Mouse (Mus musculus): Measurements from ENCODE around the gene Hoxd8.
A peak's percentile ranks its signal among the peaks of the same experiment; 100 is the strongest.

Hoxd8 gene

DNA sequence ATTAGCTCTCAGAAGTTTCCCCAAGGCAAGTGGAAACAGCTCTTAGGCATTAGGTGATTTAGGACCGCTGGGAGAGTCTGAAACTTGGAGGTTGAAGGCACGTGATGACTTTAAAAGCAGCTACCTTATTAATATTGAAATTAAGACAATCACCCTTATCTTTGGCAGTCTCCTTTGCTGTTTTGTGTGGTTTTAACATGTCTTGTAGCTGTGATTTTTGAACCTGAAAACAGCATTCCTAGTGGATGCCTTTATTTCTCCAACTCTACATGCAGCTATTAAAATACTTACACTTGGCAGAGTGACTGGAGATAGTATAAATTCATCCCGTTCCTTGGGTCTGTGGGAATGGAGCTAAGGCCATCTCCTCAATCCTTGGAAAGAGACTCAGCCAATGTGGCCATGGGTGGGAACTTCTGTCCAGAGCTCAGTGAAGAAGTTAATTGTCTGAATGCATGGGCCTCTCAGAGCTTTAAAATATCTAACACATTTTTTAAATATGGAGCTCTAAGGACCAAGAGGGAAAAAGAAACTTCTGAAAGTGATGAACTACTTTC, 33.7 kb upstream of the Hoxd8 start:
- DNase-seq = no peak

DNA sequence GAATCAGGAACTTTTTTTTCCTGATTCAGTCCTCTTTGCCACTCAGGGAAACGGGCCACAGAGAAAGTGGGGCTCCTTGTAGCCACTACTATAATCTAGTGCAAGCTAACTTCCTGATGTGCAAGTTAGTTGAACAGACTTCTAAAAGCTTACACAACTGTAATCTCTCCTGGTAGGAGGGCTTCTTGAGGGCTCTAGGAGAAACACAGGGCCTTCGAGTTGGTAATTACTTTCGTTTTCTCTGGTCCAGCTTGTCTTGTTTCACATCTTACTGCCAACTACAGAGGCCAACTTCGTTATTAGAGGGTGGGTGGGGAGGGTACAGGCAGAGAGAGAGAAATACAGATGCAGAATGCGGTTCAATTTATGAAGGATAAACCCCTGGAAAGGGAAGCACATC, 32.6 kb upstream of the Hoxd8 start:
- DNase-seq = no peak

DNA sequence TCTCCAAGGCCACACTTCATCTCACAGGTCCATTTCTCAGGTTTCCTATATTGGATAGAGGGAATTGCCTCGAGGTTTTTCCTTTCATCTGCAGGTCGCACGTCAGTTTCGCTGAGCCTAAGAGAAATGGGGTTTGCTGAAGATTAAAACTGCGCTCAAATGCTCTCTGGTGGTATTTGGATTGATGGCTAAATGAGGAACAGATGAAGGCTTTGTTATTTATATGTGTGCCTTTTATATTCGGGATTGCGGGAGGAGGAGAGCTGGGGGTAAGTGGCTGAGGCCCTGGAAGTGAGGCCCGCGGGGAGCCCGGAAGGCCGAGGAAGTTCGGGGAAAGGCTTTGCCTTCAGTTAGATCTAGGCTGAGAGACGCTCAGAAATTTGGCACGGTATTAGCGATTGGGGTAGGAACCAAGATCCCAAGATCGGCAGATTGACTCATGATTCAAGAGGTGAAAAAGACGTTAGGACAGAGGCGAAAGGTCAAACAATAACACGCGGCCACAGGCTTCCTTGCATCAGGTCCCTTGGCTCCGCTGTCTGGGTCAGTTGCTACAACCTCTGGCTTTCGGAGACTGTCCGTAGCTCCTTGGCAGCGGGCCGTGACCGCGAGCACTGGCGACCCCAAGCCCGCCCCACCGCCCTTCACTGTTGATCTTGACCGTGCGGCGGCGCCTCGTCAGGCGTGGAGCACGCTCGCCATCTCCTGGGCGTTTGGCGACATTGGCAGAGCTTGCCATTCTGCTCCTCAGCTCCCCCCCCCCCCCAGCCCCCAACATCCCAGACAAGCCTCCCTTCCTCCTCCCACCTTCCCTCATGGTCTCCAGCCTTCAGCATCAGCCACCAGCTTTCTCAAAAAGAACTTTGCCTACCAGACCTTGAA, 31.7 kb upstream of the Hoxd8 start:
- peak; percentile 55 to 58 for DNase-seq

DNA sequence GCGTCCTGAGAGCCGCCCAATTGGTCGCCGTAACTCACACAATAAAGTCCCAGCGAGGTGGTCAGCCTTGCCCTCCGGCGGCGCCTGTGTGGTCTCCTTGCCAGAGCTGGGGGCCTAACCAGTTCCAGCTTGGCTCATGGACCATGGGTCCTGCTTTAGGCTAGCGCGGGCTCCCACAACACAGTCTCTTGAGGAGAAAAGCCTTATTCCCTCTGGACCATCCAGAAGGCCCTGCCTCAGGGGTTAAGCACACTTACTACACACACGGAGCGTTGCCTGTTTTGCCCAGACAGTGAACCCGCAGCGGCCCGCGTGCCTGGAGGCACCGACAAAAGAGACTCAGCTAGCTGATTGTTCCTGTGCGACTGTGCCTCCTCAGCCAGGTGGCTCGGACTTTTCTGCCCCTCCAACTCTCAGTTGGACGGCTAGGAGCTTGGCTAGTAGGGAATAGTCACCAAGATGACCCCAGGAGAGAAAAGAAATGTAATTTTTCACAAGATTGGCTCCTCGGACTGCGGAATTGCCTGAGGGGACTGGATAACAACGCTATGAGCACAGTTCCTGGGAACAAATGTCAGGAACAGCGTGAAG, 30.5 kb upstream of the Hoxd8 start:
- DNase-seq = no peak

GRCm38 (mm10) chr2:74674881-74675665, 29.3 kb upstream of the Hoxd8 start, which contains the start of gene Hoxd12:
Gene Hoxd12 (plus strand): TSS chr2:74675013.
- DNase-seq = no peak

DNA sequence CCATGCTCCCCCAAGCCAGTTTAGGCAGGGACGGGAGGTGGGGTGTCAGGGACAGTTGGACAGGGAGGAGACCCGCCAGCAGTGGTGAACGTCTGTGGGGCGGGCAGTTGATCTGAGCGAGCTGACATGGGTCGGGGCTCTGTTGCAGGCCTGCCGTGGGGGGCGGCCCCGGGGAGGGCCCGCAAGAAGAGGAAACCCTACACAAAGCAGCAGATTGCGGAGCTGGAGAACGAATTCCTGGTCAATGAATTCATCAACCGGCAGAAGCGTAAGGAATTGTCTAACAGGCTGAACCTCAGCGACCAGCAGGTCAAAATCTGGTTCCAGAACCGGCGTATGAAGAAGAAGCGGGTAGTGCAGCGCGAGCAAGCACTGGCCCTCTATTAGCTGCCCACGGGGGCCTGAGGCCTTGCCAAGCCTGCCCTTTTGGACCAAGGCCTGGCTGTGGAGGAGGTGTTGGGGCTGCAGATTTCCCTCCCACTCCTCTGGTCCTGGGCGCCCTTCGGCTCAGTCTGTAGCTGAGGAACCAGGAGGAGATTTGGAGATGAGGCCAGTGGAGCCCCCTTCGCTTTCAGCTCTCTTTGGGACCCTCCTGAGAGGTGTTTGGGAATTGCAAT, 28.6 kb upstream of the Hoxd8 start:
- DNase-seq = no peak

GRCm38 (mm10) chr2:74676376-74677052, 27.9 kb upstream of the Hoxd8 start:
- no peak for DNase-seq

- no peak for DNase-seq
Measured at GRCm38 (mm10) chr2:74677106-74677505, 27.3 kb upstream of the Hoxd8 start.

DNA sequence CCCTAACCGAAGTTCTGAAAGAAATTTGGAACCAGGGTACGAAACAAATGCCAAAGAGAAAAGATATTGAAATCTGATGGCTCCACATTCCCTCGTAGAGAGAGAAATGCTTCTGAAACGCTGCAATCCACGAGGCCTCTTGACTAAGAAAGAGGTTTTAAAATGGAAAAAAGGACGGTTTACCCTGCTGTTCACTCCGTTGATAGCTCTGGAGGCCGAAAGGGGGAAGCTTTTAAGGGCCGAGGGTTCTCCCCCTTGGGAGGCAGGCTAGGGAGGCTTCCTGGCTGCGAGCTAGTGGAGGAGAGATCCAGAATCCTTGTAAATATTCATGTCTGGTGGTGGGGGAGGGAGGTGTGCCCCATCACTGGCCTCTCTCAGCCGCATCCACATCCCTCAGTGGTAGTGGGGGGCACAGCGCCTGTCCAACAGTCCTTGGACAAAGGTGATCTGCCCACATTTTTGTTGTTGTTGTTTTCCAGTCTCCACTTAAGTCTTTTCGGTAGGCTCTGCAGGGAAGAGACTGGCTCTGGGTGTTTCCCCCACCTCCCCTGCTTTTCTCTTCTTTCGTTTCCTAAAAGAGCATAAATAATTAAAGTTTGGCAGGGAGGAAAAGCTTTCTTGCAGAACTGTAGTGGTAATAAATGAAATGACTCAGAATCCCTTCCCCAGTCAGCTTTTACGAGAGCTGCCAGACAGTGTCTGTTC, 25.4 kb upstream of the Hoxd8 start, which contains the start of gene Hoxd11:
TSS of gene Hoxd11 (plus strand) at position 667 of the 705 bp plus-strand sequence.
- no peak for DNase-seq

DNA sequence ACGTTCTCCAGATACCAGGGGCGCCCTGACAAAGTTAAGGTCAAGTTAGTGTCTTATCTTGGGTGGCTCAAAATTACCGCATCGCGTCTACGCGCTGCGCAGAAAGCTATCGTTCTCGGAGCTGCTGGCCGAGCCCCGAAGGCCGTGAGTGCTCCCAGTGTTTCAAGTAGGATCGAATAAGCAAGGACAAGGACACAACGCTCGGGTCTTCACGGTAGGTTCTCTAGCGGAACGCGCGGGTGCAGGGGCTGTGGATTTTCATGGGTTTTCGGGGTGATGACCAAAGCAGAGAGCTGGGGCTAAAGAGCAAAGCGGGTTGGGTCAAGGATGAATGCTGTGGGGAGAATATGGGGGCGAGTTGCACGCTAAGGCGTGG, 24.8 kb upstream of the Hoxd8 start:
- no peak for DNase-seq

DNA sequence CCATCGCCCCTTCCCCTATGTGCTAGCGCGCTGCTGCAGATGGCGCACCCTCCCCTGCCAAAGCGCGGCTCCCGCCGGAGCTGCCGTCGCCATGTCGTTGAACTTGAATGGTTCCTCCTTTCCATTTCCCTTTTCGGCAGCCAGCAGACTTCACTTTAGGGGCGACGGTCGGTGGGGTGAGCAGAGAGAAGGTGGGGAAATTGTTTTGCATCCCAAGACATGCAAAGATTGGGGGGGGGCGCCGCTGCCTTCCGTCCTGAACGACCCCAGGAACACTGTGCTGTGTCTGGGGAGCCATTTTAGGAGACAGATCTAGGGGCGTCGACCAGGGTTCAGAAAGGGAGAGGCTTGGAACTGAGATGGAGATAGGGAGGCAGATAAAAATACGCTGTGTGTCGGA, 24.4 kb upstream of the Hoxd8 start:
- DNase-seq = no peak

DNA sequence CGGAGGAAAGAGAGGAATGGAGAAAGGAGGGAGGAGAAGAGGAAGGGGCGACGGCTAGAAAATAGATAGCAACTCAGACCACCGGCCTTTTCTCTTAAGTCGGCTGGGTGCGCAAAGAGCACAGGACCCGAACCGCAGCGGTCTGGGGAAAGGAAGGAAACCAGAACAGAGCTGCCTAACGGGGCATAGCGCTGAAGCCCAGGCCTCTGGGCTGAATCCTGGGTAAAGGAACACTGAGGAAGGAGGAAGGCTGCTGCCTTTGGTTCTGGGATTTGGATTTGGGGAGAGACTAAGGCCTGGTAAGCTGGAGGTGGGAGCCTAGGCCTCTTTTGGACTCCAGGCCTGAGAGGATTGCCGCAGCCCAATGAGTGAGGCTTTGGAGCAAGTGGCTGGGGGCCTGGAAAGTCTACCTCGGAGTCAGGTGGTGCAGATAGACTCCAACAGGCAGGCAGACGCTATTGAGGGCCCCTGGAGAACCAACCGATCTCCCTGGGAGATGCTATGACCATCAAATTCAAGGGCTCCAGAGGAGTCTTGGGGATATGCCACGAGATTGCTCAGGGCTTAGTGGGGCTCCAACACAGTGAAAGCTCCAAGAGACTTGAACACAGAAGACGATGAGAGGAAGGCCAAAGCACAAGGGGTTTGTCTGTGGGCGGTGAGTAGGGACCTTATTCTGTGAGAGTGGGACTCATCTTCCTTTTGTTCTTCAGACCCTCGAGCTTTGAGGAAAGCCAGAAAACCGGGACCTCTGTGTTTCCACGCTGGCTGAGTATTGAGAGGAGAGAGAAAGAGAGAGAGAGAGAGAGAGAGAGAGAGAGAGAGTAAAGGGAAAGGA, 23.6 kb upstream of the Hoxd8 start:
- DNase-seq = no peak

- DNase-seq = no peak
Measured at GRCm38 (mm10) chr2:74681594-74682531, 22.6 kb upstream of the Hoxd8 start.

- DNase-seq = no peak
Measured at GRCm38 (mm10) chr2:74682796-74683195, 21.6 kb upstream of the Hoxd8 start.

DNA sequence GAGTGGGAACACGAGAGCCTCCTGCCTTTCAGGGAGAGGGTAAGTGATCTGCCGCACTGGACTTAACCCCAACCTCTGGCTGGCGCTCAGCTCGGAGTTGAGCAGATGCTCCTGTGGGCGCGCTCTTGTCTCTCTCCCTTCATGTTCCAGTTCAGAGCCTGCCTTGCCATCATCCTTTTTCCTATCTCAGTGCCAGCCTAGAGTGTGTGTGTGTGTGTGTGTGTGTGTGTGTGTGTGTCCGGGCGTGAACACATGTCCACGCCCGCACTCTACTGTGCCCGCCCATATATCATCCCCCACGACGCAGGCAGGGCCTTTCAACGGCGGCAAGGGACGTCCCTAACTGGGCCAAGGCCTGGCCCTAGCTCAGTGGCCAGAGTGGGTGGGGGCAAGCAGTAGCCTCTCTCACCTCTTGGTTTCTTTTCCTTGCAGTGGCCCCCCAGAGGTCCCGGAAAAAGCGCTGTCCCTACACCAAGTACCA, 20.9 kb upstream of the Hoxd8 start:
- no peak for DNase-seq

GRCm38 (mm10) chr2:74684106-74684505, 20.3 kb upstream of the Hoxd8 start:
- DNase-seq = no peak

DNA sequence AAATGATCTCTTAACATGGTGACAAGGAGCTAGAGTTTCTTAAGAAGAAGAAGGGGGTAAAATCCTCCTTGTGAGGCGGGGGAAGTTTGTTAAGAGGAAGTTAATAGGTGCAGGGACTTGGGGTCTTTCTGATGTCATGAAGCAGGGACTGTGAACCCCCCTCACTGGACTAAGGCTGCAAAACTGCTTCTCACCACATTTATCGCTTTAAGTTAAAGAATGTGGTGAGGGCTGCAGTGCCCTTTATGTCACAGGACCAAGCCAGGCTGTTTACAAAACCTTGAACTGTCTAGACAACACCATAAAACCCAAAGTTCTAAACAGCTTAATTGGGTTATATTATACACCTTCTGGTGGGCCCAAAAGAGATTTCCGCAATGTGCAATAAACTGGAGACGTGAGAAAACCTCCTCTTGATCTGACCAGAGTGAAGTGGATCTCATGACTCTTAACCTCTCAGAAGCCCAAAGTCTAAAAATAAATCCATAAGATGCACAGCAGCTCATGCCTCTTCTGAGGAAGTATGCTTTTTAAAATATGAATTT, 19.3 kb upstream of the Hoxd8 start:
- DNase-seq = no peak

- DNase-seq = peak in 1 of 2 experiments; percentile 43
Measured at GRCm38 (mm10) chr2:74686301-74686987, 18.0 kb upstream of the Hoxd8 start.

Data from cerebellum, postnatal 36 days (tissue).